In the genomic region with DNA sequence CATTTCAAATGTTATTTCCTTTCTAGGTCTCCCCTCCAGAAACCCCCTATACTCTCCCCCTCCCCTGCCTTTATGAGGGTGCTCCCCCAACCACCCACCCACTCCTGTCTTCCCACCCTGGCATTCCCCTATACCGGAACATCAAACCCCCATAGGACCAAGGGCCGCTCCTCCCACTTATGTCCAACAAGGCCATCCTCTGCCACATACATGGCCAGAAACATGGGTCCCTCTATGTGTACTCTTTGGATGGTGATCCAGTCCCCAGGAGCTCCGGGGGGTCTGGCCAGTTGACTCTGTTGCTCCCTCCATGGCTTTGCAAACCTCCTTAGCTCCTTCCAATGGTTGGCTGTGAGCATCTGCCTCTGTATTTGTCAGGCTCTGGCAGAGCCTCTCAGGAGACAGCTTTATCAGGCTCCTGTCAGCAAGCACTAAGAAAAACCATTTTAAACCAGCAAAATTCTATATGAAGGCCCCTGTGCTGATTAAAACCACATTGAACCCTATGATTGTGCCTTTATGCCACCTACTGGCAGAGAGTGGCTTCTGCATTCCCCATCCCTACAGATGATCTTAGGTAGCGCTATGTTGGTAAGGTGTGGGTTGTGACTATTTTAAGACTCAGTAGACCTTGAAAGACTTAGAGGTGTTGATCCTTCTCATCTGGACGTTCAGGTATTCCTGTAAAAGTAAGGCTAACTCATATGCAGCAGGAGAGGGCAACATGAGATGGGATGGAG, we compare ENCODE assay signal across 8 mouse cellular contexts. TPM values are rescaled to one million over a fixed set of nuclear protein-coding genes. Genes with fewer than 3 reads are reported as not detected.
DNase-seq lines count a peak whose midpoint lies in the region; ATAC-seq and TF ChIP-seq lines count a peak whose summit lies in the region.
"Had no signal": no experiment of that assay in that cellular context is flagged by ENCODE, and none has a peak within 500 bp of the region (broad histone marks: within the 10 kb centered on the region; RNA-seq: fewer than 3 reads in every experiment).

No protein-coding gene starts in this region.

- no peak overlapping the region for H3K9ac ChIP-seq in midbrain, embryonic 11.5 days (ENCODE audit: low read length)
- H3K9ac ChIP-seq in neural tube, embryonic 13.5 days: no peak overlapping the region

- WGBS in midbrain, embryonic 11.5 days: 82% methylated on average over 5 of the region's 5 CpGs
- WGBS in midbrain, embryonic 10.5 days: 85% methylated on average over 5 of the region's 5 CpGs
- WGBS in neural tube, embryonic 13.5 days: 81% methylated on average over 5 of the region's 5 CpGs

- no peak for TF ChIP-seq POLR2A in brain, embryonic 14.5 days (IDR thresholded peaks at IDR 0.05; ENCODE audit: borderline replicate concordance, extremely low read depth, insufficient read depth, insufficient read length, poor library complexity, severe bottlenecking)

- H3K4me1 ChIP-seq in midbrain, embryonic 11.5 days (ENCODE audit: control insufficient read depth, insufficient read depth, low read length): no peaks in the 10 kb centered on the region
- H3K4me1 ChIP-seq in midbrain, embryonic 10.5 days: 0 out of 2 replicates have a peak, but pooled peaks cover 6% of the 10 kb centered on the region
- no peaks in the 10 kb centered on the region for H3K4me1 ChIP-seq in neural tube, embryonic 13.5 days (replicated peaks)

- H3K4me3 ChIP-seq in midbrain, embryonic 11.5 days (ENCODE audit: low read depth, low read length): no peak overlapping the region
- no peak overlapping the region for H3K4me3 ChIP-seq in midbrain, embryonic 10.5 days
- no peak overlapping the region for H3K4me3 ChIP-seq in neural tube, embryonic 13.5 days

- no peak overlapping the region for H3K4me2 ChIP-seq in midbrain, embryonic 11.5 days
- no peak overlapping the region for H3K4me2 ChIP-seq in neural tube, embryonic 13.5 days

- H3K27me3 ChIP-seq in midbrain, embryonic 11.5 days (ENCODE audit: control insufficient read depth, insufficient read depth, low read length): no peaks in the 10 kb centered on the region
- no peaks in the 10 kb centered on the region for H3K27me3 ChIP-seq in midbrain, embryonic 10.5 days (ENCODE audit: low read depth, poor library complexity, severe bottlenecking)
- no peaks in the 10 kb centered on the region for H3K27me3 ChIP-seq in neural tube, embryonic 13.5 days

- H3K27ac ChIP-seq in midbrain, embryonic 11.5 days (ENCODE audit: low read depth, low read length): no peak overlapping the region
- no peak overlapping the region for H3K27ac ChIP-seq in midbrain, embryonic 10.5 days (replicated peaks)
- H3K27ac ChIP-seq in neural tube, embryonic 13.5 days (replicated peaks): no peak overlapping the region
- H3K27ac ChIP-seq: macrophage had no signal

- peak; percentile 63 for ATAC-seq in midbrain, embryonic 11.5 days (ENCODE audit: low FRiP score)
- peak; percentile 95 for ATAC-seq in granulocyte monocyte progenitor cell, adult 5-6 weeks (replicated peaks; ENCODE audit: poor library complexity, severe bottlenecking)
- peak; percentile 67 for ATAC-seq in neural tube, embryonic 13.5 days (ENCODE audit: low read depth)

- TF ChIP-seq CTCF in brain, embryonic 14.5 days (IDR thresholded peaks at IDR 0.05; ENCODE audit: borderline replicate concordance, extremely low read depth, insufficient read depth, insufficient read length): peak; percentile 66; the same call in 1 of the 2 replicates

- no peaks in the 10 kb centered on the region for H3K9me3 ChIP-seq in midbrain, embryonic 11.5 days (ENCODE audit: control insufficient read depth, low read length)
- no peaks in the 10 kb centered on the region for H3K9me3 ChIP-seq in midbrain, embryonic 10.5 days (replicated peaks)
- H3K9me3 ChIP-seq in neural tube, embryonic 13.5 days: no peaks in the 10 kb centered on the region

- H3K36me3 ChIP-seq in midbrain, embryonic 11.5 days (ENCODE audit: control insufficient read depth, insufficient read depth, low read length): no peaks in the 10 kb centered on the region
- peaks cover 6% of the 10 kb centered on the region for H3K36me3 ChIP-seq in midbrain, embryonic 10.5 days
- no peaks in the 10 kb centered on the region for H3K36me3 ChIP-seq in neural tube, embryonic 13.5 days

- peak; percentile 85 for DNase-seq in midbrain, embryonic 11.5 days (ENCODE audit: low spot score, missing footprints)
- no peak for DNase-seq in midbrain, embryonic 10.5 days (ENCODE audit: low spot score)
- peak; percentile 64 for DNase-seq in brain, embryonic 14.5 days (ENCODE audit: low read depth)
- DNase-seq in layer of hippocampus, adult 9-11 months: peak; percentile 14
- DNase-seq in testis, postnatal 10 days (ENCODE audit: low spot score): no peak

RNA-seq across cellular contexts. Expression of a gene that starts 23.7 kb away (rescaled TPM):
- polyA plus RNA-seq in midbrain, embryonic 11.5 days (2014; fragmentation: Nextera tagmentation; extraction: Ambion mirVana): 13.2 and 15.0 TPM in 2 replicates
- 14.7 and 16.4 TPM in 2 replicates for polyA plus RNA-seq in midbrain, embryonic 10.5 days (2016; fragmentation: Nextera tagmentation; extraction: Ambion mirVana)
- polyA plus RNA-seq in brain, embryonic 14.5 days (2012; rRNA removed): 3.5 and 4.5 TPM in 2 replicates
- 0.13 and 1.3 TPM in 2 replicates for total RNA-seq in granulocyte monocyte progenitor cell, adult 5-6 weeks (2014; fragmentation: Nextera tagmentation)
- total RNA-seq in granulocyte monocyte progenitor cell, adult 5-6 weeks (2017): 0.39 and 0.82 TPM in 2 replicates
- 5.6 and 6.3 TPM in 2 replicates for polyA plus RNA-seq in neural tube, embryonic 13.5 days (2015; fragmentation: Nextera tagmentation; extraction: Ambion mirVana)

RNA-seq across cellular contexts. Expression of a gene that starts 23.9 kb away (rescaled TPM):
- polyA plus RNA-seq in midbrain, embryonic 11.5 days (2014; fragmentation: Nextera tagmentation; extraction: Ambion mirVana): 6.9 and 8.0 TPM in 2 replicates
- polyA plus RNA-seq in midbrain, embryonic 10.5 days (2016; fragmentation: Nextera tagmentation; extraction: Ambion mirVana): 4.6 and 5.1 TPM in 2 replicates
- polyA plus RNA-seq in brain, embryonic 14.5 days (2012; rRNA removed): 4.3 and 5.2 TPM in 2 replicates
- 8.9 and 13.5 TPM in 2 replicates for total RNA-seq in granulocyte monocyte progenitor cell, adult 5-6 weeks (2014; fragmentation: Nextera tagmentation)
- 13.8 and 14.5 TPM in 2 replicates for total RNA-seq in granulocyte monocyte progenitor cell, adult 5-6 weeks (2017)
- polyA plus RNA-seq in neural tube, embryonic 13.5 days (2015; fragmentation: Nextera tagmentation; extraction: Ambion mirVana): 3.5 and 3.6 TPM in 2 replicates

RNA-seq across cellular contexts. Expression of a gene that starts 29.6 kb away (rescaled TPM):
- not detected in 2 replicates for polyA plus RNA-seq in midbrain, embryonic 11.5 days (2014; fragmentation: Nextera tagmentation; extraction: Ambion mirVana)
- polyA plus RNA-seq in midbrain, embryonic 10.5 days (2016; fragmentation: Nextera tagmentation; extraction: Ambion mirVana): not detected in 2 replicates
- polyA plus RNA-seq in brain, embryonic 14.5 days (2012; rRNA removed): 0.03 and 0.04 TPM in 2 replicates
- not detected in 2 replicates for total RNA-seq in granulocyte monocyte progenitor cell, adult 5-6 weeks (2014; fragmentation: Nextera tagmentation)
- not detected in 2 replicates for total RNA-seq in granulocyte monocyte progenitor cell, adult 5-6 weeks (2017)
- not detected in 2 replicates for polyA plus RNA-seq in neural tube, embryonic 13.5 days (2015; fragmentation: Nextera tagmentation; extraction: Ambion mirVana)
- polyA plus RNA-seq: macrophage had no signal

RNA-seq across cellular contexts. Expression of a gene that starts 43.4 kb away (rescaled TPM):
- polyA plus RNA-seq in midbrain, embryonic 11.5 days (2014; fragmentation: Nextera tagmentation; extraction: Ambion mirVana): 85.3 and 109 TPM in 2 replicates
- 108 and 124 TPM in 2 replicates for polyA plus RNA-seq in midbrain, embryonic 10.5 days (2016; fragmentation: Nextera tagmentation; extraction: Ambion mirVana)
- 61.7 and 62.5 TPM in 2 replicates for polyA plus RNA-seq in brain, embryonic 14.5 days (2012; rRNA removed)
- total RNA-seq in granulocyte monocyte progenitor cell, adult 5-6 weeks (2014; fragmentation: Nextera tagmentation): 89.5 and 119 TPM in 2 replicates
- 154 and 156 TPM in 2 replicates for total RNA-seq in granulocyte monocyte progenitor cell, adult 5-6 weeks (2017)
- 77.1 and 77.4 TPM in 2 replicates for polyA plus RNA-seq in neural tube, embryonic 13.5 days (2015; fragmentation: Nextera tagmentation; extraction: Ambion mirVana)

RNA-seq across cellular contexts. Expression of a gene that starts 48.7 kb away (rescaled TPM):
- polyA plus RNA-seq in midbrain, embryonic 11.5 days (2014; fragmentation: Nextera tagmentation; extraction: Ambion mirVana): 0.07 TPM in 1 of 2 replicates, not detected in the other
- 0.11 and 0.12 TPM in 2 replicates for polyA plus RNA-seq in midbrain, embryonic 10.5 days (2016; fragmentation: Nextera tagmentation; extraction: Ambion mirVana)
- 0.06 and 0.08 TPM in 2 replicates for polyA plus RNA-seq in brain, embryonic 14.5 days (2012; rRNA removed)
- 3.9 and 9.0 TPM in 2 replicates for total RNA-seq in granulocyte monocyte progenitor cell, adult 5-6 weeks (2014; fragmentation: Nextera tagmentation)
- 2.5 and 7.7 TPM in 2 replicates for total RNA-seq in granulocyte monocyte progenitor cell, adult 5-6 weeks (2017)
- 0.11 and 0.59 TPM in 2 replicates for polyA plus RNA-seq in neural tube, embryonic 13.5 days (2015; fragmentation: Nextera tagmentation; extraction: Ambion mirVana)

Comparison
In these comparisons a context has a peak if more than half of its experiments do, and no peak if none do; other contexts are left out.
1. DNase-seq: peak in midbrain, embryonic 11.5 days (single experiment), brain, embryonic 14.5 days (single experiment) and layer of hippocampus, adult 9-11 months (single experiment); none in midbrain, embryonic 10.5 days (single experiment) and testis, postnatal 10 days (single experiment).
2. Peak in every context shown above with its lines, with median percentiles within 50 percentile points of each other: ATAC-seq.